Mouse (Mus musculus) megakaryocyte, embryonic 14.5 days (primary cell): ENCODE results near the gene Mob3b. TPM values are rescaled to one million over a fixed set of nuclear protein-coding genes. Genes with fewer than 3 reads are reported as not detected.
A peak's percentile ranks its signal among the peaks of the same experiment; 100 is the strongest.

ENCODE experiments used
- H3K27me3 ChIP-seq: replicated peaks from 2 replicates; pipeline ENCODE3; 2012; ENCODE audit warnings: inconsistent platforms
- H3K36me3 ChIP-seq: replicated peaks from 2 replicates; pipeline ENCODE3; 2012; ENCODE audit warnings: low read length, inconsistent platforms, mixed read lengths
- H3K4me1 ChIP-seq: 2 replicates; pipeline ENCODE4 v1.6.1; 2012; ENCODE audit warnings: inconsistent platforms
- H3K4me3 ChIP-seq: replicated peaks from 2 replicates; pipeline ENCODE3; 2012; ENCODE audit warnings: moderate library complexity, mild to moderate bottlenecking, inconsistent platforms
- H3K9me3 ChIP-seq: 2 replicates; pipeline ENCODE4 v1.6.1; 2012; ENCODE audit warnings: inconsistent platforms
- FLI1 ChIP-seq: IDR thresholded peaks from 2 replicates; pipeline ENCODE4 v1.6.1; 2012; ENCODE audit warnings: low read length, inconsistent platforms, mixed read lengths
- GATA1 ChIP-seq: IDR thresholded peaks from 3 replicates; pipeline ENCODE4 v1.6.1; 2012; ENCODE audit warnings: mixed read lengths, low read length, inconsistent platforms, borderline replicate concordance
- polyA plus RNA-seq: library from polyadenylated mRNA; stranded (reverse); fragments of >175 nt; gene quantifications from 2 replicates; pipeline ENCODE4 v1.2.3, GENCODE M21; 2012; ENCODE audit warnings: low replicate concordance; ENCODE audit not compliant: insufficient read depth

Gene Mob3b
- polyA plus RNA-seq: 0.34 and 0.80 TPM in 2 replicates

DNA sequence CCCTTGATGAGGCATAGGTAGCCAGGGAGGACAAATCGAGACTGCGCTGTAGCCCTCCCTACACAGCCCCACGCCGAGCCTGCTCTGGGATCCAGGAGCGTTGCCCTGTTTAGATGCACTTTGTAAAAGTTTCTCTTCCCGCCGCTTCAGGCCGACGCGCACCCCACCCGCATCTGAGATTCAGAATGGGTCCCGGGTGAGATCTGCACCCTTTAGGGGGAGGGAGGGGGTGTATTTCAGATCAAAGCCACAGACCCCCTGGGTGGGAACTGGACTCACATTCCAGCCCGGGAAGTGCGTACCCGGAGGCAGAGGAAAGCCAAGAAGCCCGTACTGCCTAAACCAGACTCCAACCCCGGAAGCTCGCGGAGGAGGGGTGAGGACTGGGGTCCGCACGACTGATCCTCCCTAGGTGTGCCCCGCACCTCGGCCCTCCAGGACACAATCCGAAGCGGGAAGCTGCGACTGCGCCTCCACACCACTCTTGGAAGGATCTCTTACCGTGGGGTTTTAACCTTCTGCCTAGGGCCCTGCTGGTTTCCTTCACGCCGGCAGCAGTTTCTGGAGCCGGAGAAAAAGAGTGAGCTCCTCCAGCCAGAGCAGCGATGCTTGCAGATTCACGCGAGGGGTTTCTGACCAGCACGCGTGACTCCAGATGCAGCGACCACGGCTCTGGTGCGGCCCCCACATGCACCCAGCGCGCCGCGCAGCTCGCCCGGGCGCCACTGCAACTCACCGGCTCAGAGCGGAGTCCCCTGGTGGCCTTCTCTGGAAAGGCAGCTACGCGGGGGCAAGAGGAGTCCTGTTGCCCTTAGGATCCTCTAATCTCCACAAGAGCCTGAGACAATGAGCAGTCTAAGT is at the start of gene Mob3b:
TSS of gene Mob3b (minus strand) at position 734 of the 861 bp plus-strand sequence.
- peak within 1 kb of the TSS; percentile 95 for H3K4me3 ChIP-seq
- no peak for TF ChIP-seq FLI1
- TF ChIP-seq GATA1: no peak
- peaks cover 23% of the 10 kb centered on the region for H3K27me3 ChIP-seq
- H3K4me1 ChIP-seq: peaks cover 26% of the 10 kb centered on the region
- H3K9me3 ChIP-seq: peaks cover 4% of the 10 kb centered on the region; the same call in 1 of the 2 replicates
- no peaks in the 10 kb centered on the region for H3K36me3 ChIP-seq

DNA sequence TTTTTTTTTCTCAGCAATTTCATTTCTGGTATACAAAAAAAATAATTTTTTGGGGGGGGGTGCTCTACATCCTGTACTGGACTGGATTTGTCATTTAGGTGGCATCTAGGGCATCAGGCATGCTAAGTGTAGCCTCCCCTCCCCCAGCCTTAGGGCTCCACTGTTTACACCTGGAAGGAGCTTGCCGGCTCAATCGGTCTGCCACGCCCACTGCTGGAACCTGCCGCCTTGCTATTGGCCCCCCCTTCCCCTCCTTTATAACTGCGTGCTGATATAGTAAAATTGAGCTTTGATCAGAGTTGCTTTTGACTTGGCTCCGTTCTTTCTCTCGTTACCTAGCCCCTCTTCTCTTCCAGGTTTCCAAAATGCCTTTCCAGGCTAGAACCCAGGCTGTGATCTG is 47.4 kb upstream of the Mob3b start:
- no peak for TF ChIP-seq GATA1
- TF ChIP-seq FLI1: no peak
- H3K9me3 ChIP-seq: no peaks in the 10 kb centered on the region
- H3K4me1 ChIP-seq: no peaks in the 10 kb centered on the region
- H3K4me3 ChIP-seq: no peak overlapping the region
- H3K27me3 ChIP-seq: no peaks in the 10 kb centered on the region
- peaks cover 41% of the 10 kb centered on the region for H3K36me3 ChIP-seq

- Histone ChIP-seq H3K9me3 (no peaks in the 10 kb centered on the region), H3K36me3 (peaks cover 50% of the 10 kb centered on the region), H3K4me1 (no peaks in the 10 kb centered on the region), H3K4me3 (no peak overlapping the region), H3K27me3 (no peaks in the 10 kb centered on the region)
- TF ChIP-seq FLI1: no peak
- TF ChIP-seq GATA1: no peak
Measured at GRCm38 (mm10) chr4:35203724-35204123, 46.4 kb upstream of the Mob3b start.

DNA sequence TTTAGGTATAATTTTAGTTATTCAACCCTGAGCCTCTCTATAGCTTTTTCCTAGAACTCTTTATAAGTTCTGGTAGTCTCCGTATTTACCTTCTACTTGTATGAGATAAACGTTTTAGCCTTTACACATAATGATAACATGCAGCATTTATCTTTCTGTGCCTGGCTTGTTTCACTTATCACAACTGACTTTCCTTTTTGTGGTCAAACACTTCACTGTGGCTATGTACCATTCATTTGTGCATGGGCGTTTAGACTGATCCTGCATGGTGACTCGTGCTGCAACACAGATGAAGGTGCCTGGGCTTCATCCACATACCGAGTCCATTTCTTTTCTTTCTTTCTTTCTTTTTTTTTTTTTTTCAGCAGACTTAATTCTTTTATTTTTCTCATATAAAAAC is 44.4 kb upstream of the Mob3b start:
- Histone ChIP-seq H3K4me1 (no peaks in the 10 kb centered on the region), H3K27me3 (no peaks in the 10 kb centered on the region), H3K36me3 (peaks cover 56% of the 10 kb centered on the region), H3K9me3 (no peaks in the 10 kb centered on the region), H3K4me3 (no peak overlapping the region)
- TF ChIP-seq FLI1 (no peak), GATA1 (no peak)

DNA sequence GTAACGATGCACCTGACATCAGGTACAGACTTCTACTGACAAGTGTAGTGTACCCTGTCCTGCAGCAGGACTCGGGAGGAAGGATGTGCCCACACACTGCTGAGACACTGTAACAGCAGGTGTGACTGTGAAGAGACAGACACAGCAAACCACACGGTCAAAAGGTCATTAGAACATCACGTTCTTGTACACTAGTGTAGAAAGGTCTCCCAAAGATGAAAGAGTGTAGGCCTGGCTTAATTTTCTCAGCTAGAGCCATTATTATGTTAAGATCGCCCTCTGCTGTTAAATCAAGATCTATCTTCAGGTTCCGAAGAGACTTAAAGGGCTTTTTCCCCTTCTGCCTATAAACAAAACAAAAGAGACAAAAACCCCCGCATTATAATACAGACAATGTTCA is 35.4 kb upstream of the Mob3b start:
- peaks cover 20% of the 10 kb centered on the region for H3K36me3 ChIP-seq
- H3K4me3 ChIP-seq: no peak overlapping the region
- no peaks in the 10 kb centered on the region for H3K27me3 ChIP-seq
- H3K9me3 ChIP-seq: peaks cover 4% of the 10 kb centered on the region; the same call in 1 of the 2 replicates
- no peak for TF ChIP-seq GATA1
- TF ChIP-seq FLI1: no peak
- peaks cover 5% of the 10 kb centered on the region for H3K4me1 ChIP-seq

- Histone ChIP-seq H3K9me3 (peaks cover 9% of the 10 kb centered on the region; the same call in 1 of the 2 replicates), H3K4me1 (peaks cover 8% of the 10 kb centered on the region), H3K4me3 (no peak overlapping the region), H3K27me3 (no peaks in the 10 kb centered on the region), H3K36me3 (peaks cover 15% of the 10 kb centered on the region)
- TF ChIP-seq FLI1 (no peak), GATA1 (no peak)
Measured at GRCm38 (mm10) chr4:35189794-35190193, 32.5 kb upstream of the Mob3b start.

- Histone ChIP-seq H3K27me3 (no peaks in the 10 kb centered on the region), H3K4me1 (peaks cover 8% of the 10 kb centered on the region), H3K4me3 (no peak overlapping the region), H3K36me3 (peaks cover 5% of the 10 kb centered on the region), H3K9me3 (peaks cover 9% of the 10 kb centered on the region; the same call in 1 of the 2 replicates)
- TF ChIP-seq FLI1: no peak
- no peak for TF ChIP-seq GATA1
Measured at GRCm38 (mm10) chr4:35187617-35188326, 30.5 kb upstream of the Mob3b start.

DNA sequence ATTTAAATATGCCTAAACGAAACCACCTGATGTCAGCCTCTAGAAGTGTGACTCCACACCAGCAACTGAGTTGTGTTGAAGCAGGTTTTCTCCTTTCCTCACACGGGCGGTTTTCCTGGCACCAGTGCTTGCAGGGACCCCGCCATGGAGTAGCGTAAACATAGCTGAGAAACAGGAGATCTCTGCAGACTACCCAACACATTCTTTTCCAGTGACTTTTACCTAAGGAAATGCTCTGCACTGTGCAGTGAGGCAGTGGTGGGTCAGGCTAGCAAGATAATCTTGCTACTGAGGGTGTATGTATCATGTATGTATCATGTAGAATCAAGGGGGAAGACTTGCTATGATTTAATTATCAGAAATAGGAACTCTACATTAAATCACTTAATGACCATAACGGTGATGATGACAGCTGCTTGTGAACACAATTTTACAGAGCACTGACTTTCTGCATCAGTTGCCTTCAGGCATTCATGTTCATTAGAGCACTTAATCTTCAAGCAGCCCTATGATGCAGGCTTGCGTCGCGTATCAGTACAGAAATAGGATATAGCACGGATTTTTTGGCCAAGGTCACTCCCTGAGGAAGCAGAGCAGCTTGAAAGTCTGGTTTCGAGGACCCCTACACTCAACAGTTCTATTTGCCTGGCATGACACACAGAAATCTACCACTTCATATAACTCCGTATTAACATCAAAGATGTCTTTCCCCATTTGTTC is 20.8 kb upstream of the Mob3b start:
- Histone ChIP-seq H3K4me1 (no peaks in the 10 kb centered on the region), H3K27me3 (no peaks in the 10 kb centered on the region), H3K36me3 (no peaks in the 10 kb centered on the region)

GRCm38 (mm10) chr4:35175566-35175965 is 18.3 kb upstream of the Mob3b start:
- no peak for TF ChIP-seq FLI1
- no peak for TF ChIP-seq GATA1
- no peaks in the 10 kb centered on the region for H3K27me3 ChIP-seq
- H3K36me3 ChIP-seq: no peaks in the 10 kb centered on the region
- H3K4me3 ChIP-seq: no peak overlapping the region
- no peaks in the 10 kb centered on the region for H3K4me1 ChIP-seq
- H3K9me3 ChIP-seq: peaks cover 7% of the 10 kb centered on the region; the same call in 1 of the 2 replicates

More for the DNA sequence above, 20.8 kb upstream of the Mob3b start:
- no peaks in the 10 kb centered on the region for H3K9me3 ChIP-seq
- H3K4me3 ChIP-seq: no peak overlapping the region
- TF ChIP-seq GATA1 (no peak), FLI1 (no peak)
